Mouse (Mus musculus) thymus, adult 18-20 months (tissue): ENCODE results near the gene Rrp8.

ENCODE experiments used
- DNase-seq, 2 experiments: peaks; one replicate each; pipeline ENCODE4 v3.0.0; 2022; ENCODE audit warnings: mixed read lengths in 2 of 2

Gene Rrp8

DNA sequence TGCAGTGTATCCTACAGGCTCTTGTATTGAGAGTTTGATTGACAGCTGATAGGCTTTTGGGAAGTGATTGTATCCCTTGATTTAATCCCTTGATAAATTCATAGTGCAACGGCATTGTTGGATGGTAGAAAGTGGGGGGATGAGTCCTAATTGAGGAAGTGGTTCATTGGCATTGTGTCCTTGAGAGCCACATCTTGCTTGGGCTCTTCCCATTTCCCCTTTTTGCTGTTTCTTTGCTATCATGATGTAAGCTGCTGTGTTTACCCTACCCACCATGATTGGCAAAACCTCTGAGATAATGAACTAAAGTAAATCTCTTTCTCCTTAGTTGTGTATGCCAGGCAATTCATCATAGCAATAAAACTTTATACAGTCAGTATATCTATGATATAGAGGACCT is 46.3 kb downstream of the Rrp8 start:
- no peak for DNase-seq

- no peak for DNase-seq
Measured at GRCm38 (mm10) chr7:105685541-105686197, 51.5 kb downstream of the Rrp8 start.
